In genomic region chr2:178154576-178154975, GRCm38 (mm10) we compare ENCODE assay signal across 12 mouse cellular contexts. TPM values are rescaled to one million over a fixed set of nuclear protein-coding genes. Genes with fewer than 3 reads are reported as not detected.
DNase-seq lines count a peak whose midpoint lies in the region; ATAC-seq and TF ChIP-seq lines count a peak whose summit lies in the region.
"Had no signal": no experiment of that assay in that cellular context is flagged by ENCODE, and none has a peak within 500 bp of the region (broad histone marks: within the 10 kb centered on the region; RNA-seq: fewer than 3 reads in every experiment).

No protein-coding gene starts in this region.

- H3K27me3 ChIP-seq in embryonic facial prominence, embryonic 14.5 days (replicated peaks; ENCODE audit: control insufficient read depth, insufficient read depth, low read length): no peaks in the 10 kb centered on the region
- H3K27me3 ChIP-seq in embryonic facial prominence, embryonic 10.5 days (replicated peaks; ENCODE audit: low read depth, poor library complexity, severe bottlenecking): no peaks in the 10 kb centered on the region
- no peaks in the 10 kb centered on the region for H3K27me3 ChIP-seq in forebrain, postnatal 0 days (ENCODE audit: insufficient read depth, low read length)
- H3K27me3 ChIP-seq in midbrain, embryonic 14.5 days (ENCODE audit: control insufficient read depth, insufficient read depth, low read length): no peaks in the 10 kb centered on the region
- H3K27me3 ChIP-seq: embryonic facial prominence, embryonic 15.5 days; liver, embryonic 13.5 days had no signal

- ATAC-seq in embryonic facial prominence, embryonic 14.5 days (ENCODE audit: low read depth): peak; percentile 70; the same call in 1 of the 2 replicates
- ATAC-seq in forebrain, postnatal 0 days: peak; percentile 73
- ATAC-seq in midbrain, embryonic 14.5 days (ENCODE audit: low FRiP score, low TSS enrichment): peak; percentile 79
- ATAC-seq in granulocyte monocyte progenitor cell, adult 5-6 weeks (replicated peaks; ENCODE audit: poor library complexity, severe bottlenecking): no peak
- no peak for ATAC-seq in erythroblast, adult 5-6 weeks (replicated peaks; ENCODE audit: low FRiP score, poor library complexity, severe bottlenecking)

- no peak overlapping the region for H3K4me2 ChIP-seq in embryonic facial prominence, embryonic 14.5 days (ENCODE audit: low read depth, low read length)
- H3K4me2 ChIP-seq in forebrain, postnatal 0 days (ENCODE audit: low read depth): no peak overlapping the region
- H3K4me2 ChIP-seq in midbrain, embryonic 14.5 days (ENCODE audit: low read length): no peak overlapping the region
- H3K4me2 ChIP-seq: embryonic facial prominence, embryonic 15.5 days; heart, embryonic 13.5 days; liver, embryonic 13.5 days had no signal

- no peak for TF ChIP-seq POLR2A in brain, embryonic 14.5 days (IDR thresholded peaks at IDR 0.05; ENCODE audit: borderline replicate concordance, extremely low read depth, insufficient read depth, insufficient read length, poor library complexity, severe bottlenecking)

- 43% methylated on average over 4 of the region's 4 CpGs for WGBS in embryonic facial prominence, embryonic 14.5 days
- WGBS in embryonic facial prominence, embryonic 10.5 days: 40% methylated on average over 4 of the region's 4 CpGs
- WGBS in forebrain, postnatal 0 days: 17% methylated on average over 4 of the region's 4 CpGs
- WGBS in midbrain, embryonic 14.5 days: 30% methylated on average over 4 of the region's 4 CpGs

- H3K4me1 ChIP-seq in embryonic facial prominence, embryonic 14.5 days (ENCODE audit: control insufficient read depth, insufficient read depth, low read length): no peaks in the 10 kb centered on the region
- peaks cover 12% of the 10 kb centered on the region for H3K4me1 ChIP-seq in embryonic facial prominence, embryonic 10.5 days
- peaks cover 8% of the 10 kb centered on the region for H3K4me1 ChIP-seq in forebrain, postnatal 0 days (ENCODE audit: insufficient read depth)
- peaks cover 16% of the 10 kb centered on the region for H3K4me1 ChIP-seq in midbrain, embryonic 14.5 days (ENCODE audit: control insufficient read depth, insufficient read depth, low read length)
- H3K4me1 ChIP-seq: embryonic facial prominence, embryonic 15.5 days; liver, embryonic 13.5 days had no signal

- no peak overlapping the region for H3K4me3 ChIP-seq in embryonic facial prominence, embryonic 14.5 days (ENCODE audit: low read depth, low read length)
- H3K4me3 ChIP-seq in embryonic facial prominence, embryonic 10.5 days: no peak overlapping the region
- no peak overlapping the region for H3K4me3 ChIP-seq in forebrain, postnatal 0 days (ENCODE audit: low read depth, low read length)
- no peak overlapping the region for H3K4me3 ChIP-seq in midbrain, embryonic 14.5 days (replicated peaks; ENCODE audit: low read depth, low read length)
- H3K4me3 ChIP-seq: embryonic facial prominence, embryonic 15.5 days; heart, embryonic 13.5 days; liver, embryonic 13.5 days had no signal

- no peak overlapping the region for H3K27ac ChIP-seq in embryonic facial prominence, embryonic 14.5 days (replicated peaks; ENCODE audit: low read depth, low read length)
- H3K27ac ChIP-seq in embryonic facial prominence, embryonic 10.5 days (replicated peaks): no peak overlapping the region
- H3K27ac ChIP-seq in forebrain, postnatal 0 days (ENCODE audit: low read depth, low read length): peak overlapping the region; percentile 69
- peak overlapping the region; percentile 73 for H3K27ac ChIP-seq in midbrain, embryonic 14.5 days (replicated peaks; ENCODE audit: low read depth, low read length)
- H3K27ac ChIP-seq: embryonic facial prominence, embryonic 15.5 days; heart, embryonic 13.5 days; kidney, postnatal 0 days; liver, embryonic 13.5 days had no signal

- H3K36me3 ChIP-seq in embryonic facial prominence, embryonic 14.5 days (ENCODE audit: control insufficient read depth, insufficient read depth, low read length): no peaks in the 10 kb centered on the region
- H3K36me3 ChIP-seq in embryonic facial prominence, embryonic 10.5 days (replicated peaks): no peaks in the 10 kb centered on the region
- peaks cover 6% of the 10 kb centered on the region; the same call in 1 of the 2 replicates for H3K36me3 ChIP-seq in forebrain, postnatal 0 days (ENCODE audit: insufficient read depth)
- 0 out of 2 replicates have a peak, but pooled peaks cover 5% of the 10 kb centered on the region for H3K36me3 ChIP-seq in midbrain, embryonic 14.5 days (ENCODE audit: control insufficient read depth, insufficient read depth, low read length)
- H3K36me3 ChIP-seq: embryonic facial prominence, embryonic 15.5 days; heart, embryonic 13.5 days; liver, embryonic 13.5 days had no signal

- H3K9me3 ChIP-seq in embryonic facial prominence, embryonic 14.5 days (ENCODE audit: control insufficient read depth, low read length): no peaks in the 10 kb centered on the region
- no peaks in the 10 kb centered on the region for H3K9me3 ChIP-seq in embryonic facial prominence, embryonic 10.5 days
- H3K9me3 ChIP-seq in forebrain, postnatal 0 days (ENCODE audit: low read length): no peaks in the 10 kb centered on the region
- no peaks in the 10 kb centered on the region for H3K9me3 ChIP-seq in midbrain, embryonic 14.5 days (ENCODE audit: control insufficient read depth, low read length)
- H3K9me3 ChIP-seq: embryonic facial prominence, embryonic 15.5 days; heart, embryonic 13.5 days; liver, embryonic 13.5 days had no signal

- H3K9ac ChIP-seq in embryonic facial prominence, embryonic 14.5 days (ENCODE audit: low read depth, low read length): no peak overlapping the region
- 0 out of 2 replicates have a peak overlapping the region, but pooled peaks have one; percentile 18 for H3K9ac ChIP-seq in forebrain, postnatal 0 days
- H3K9ac ChIP-seq in midbrain, embryonic 14.5 days (replicated peaks; ENCODE audit: low read length): no peak overlapping the region
- H3K9ac ChIP-seq: embryonic facial prominence, embryonic 15.5 days; liver, embryonic 13.5 days had no signal

- DNase-seq in embryonic facial prominence, embryonic 14.5 days (ENCODE audit: low spot score): no peak
- no peak for DNase-seq in embryonic facial prominence, embryonic 10.5 days (ENCODE audit: low spot score)
- peak; percentile 71 for DNase-seq in brain, embryonic 14.5 days (ENCODE audit: low read depth)
- DNase-seq in forebrain, postnatal 0 days: peak; percentile 28
- peak; percentile 47 for DNase-seq in midbrain, embryonic 14.5 days
- no peak for DNase-seq in spleen, postnatal 4 days (ENCODE audit: low spot score in 2 of 2)
- DNase-seq: liver, embryonic 13.5 days had no signal

- no peak for TF ChIP-seq CTCF in brain, embryonic 14.5 days (IDR thresholded peaks at IDR 0.05; ENCODE audit: borderline replicate concordance, extremely low read depth, insufficient read depth, insufficient read length)
- TF ChIP-seq CTCF in forebrain, postnatal 0 days (IDR thresholded peaks at IDR 0.05; ENCODE audit: low read depth): no peak

RNA-seq across cellular contexts. Expression of gene Phactr3, which starts 35.8 kb away (rescaled TPM):
- 1.8 and 2.1 TPM in 2 replicates for polyA plus RNA-seq in embryonic facial prominence, embryonic 14.5 days (2014; fragmentation: Nextera tagmentation; extraction: Ambion mirVana)
- 3.8 and 4.6 TPM in 2 replicates for polyA plus RNA-seq in embryonic facial prominence, embryonic 10.5 days (2016; fragmentation: Nextera tagmentation; extraction: Ambion mirVana)
- 57.7 and 64.7 TPM in 2 replicates for polyA plus RNA-seq in brain, embryonic 14.5 days (2012; rRNA removed)
- 152 and 170 TPM in 2 replicates for total RNA-seq in forebrain, postnatal 0 days (2014; rRNA removed)
- polyA plus RNA-seq in forebrain, postnatal 0 days (2015; fragmentation: Nextera tagmentation; extraction: Ambion mirVana): 97.8 and 98.2 TPM in 2 replicates
- polyA plus RNA-seq in midbrain, embryonic 14.5 days (2014; fragmentation: Nextera tagmentation; extraction: Ambion mirVana): 62.5 and 79.2 TPM in 2 replicates
- total RNA-seq in granulocyte monocyte progenitor cell, adult 5-6 weeks (2014; fragmentation: Nextera tagmentation): not detected in 2 replicates
- total RNA-seq in granulocyte monocyte progenitor cell, adult 5-6 weeks (2017): not detected in 2 replicates
- total RNA-seq in erythroblast, adult 5-6 weeks (2015; ENCODE audit: low replicate concordance): not detected in 2 replicates
- not detected in 2 replicates for total RNA-seq in erythroblast, adult 5-6 weeks (2017; ENCODE audit: low replicate concordance)

Comparison
In these comparisons a context has a peak if more than half of its experiments do, and no peak if none do; other contexts are left out.
1. ATAC-seq: peak in embryonic facial prominence, embryonic 14.5 days (single experiment), forebrain, postnatal 0 days (single experiment) and midbrain, embryonic 14.5 days (single experiment); none in granulocyte monocyte progenitor cell, adult 5-6 weeks (single experiment) and erythroblast, adult 5-6 weeks (single experiment).
2. DNase-seq: peak in brain, embryonic 14.5 days (single experiment), forebrain, postnatal 0 days (single experiment) and midbrain, embryonic 14.5 days (single experiment); none in embryonic facial prominence, embryonic 14.5 days (single experiment), embryonic facial prominence, embryonic 10.5 days (single experiment) and spleen, postnatal 4 days (0 of 2).
3. H3K27ac ChIP-seq: peak in forebrain, postnatal 0 days (single experiment) and midbrain, embryonic 14.5 days (single experiment); none in embryonic facial prominence, embryonic 14.5 days (single experiment) and embryonic facial prominence, embryonic 10.5 days (single experiment).
4. RNA of gene Phactr3, which starts 35.8 kb away (polyA plus RNA-seq): 97.8 to 98.2 TPM in forebrain, postnatal 0 days, 57.7 to 64.7 TPM in brain, embryonic 14.5 days and 62.5 to 79.2 TPM in midbrain, embryonic 14.5 days; 3.8 to 4.6 TPM in embryonic facial prominence, embryonic 10.5 days and 1.8 to 2.1 TPM in embryonic facial prominence, embryonic 14.5 days; every median in the first group is over 10 times any median in the second.